Mouse (Mus musculus): Measurements from ENCODE around the gene F7. TPM values are rescaled to one million over a fixed set of nuclear protein-coding genes. Genes with fewer than 3 reads are reported as not detected.

F7 gene
- polyA plus RNA-seq, 1 experiment from 2014 or later = not detected

DNA sequence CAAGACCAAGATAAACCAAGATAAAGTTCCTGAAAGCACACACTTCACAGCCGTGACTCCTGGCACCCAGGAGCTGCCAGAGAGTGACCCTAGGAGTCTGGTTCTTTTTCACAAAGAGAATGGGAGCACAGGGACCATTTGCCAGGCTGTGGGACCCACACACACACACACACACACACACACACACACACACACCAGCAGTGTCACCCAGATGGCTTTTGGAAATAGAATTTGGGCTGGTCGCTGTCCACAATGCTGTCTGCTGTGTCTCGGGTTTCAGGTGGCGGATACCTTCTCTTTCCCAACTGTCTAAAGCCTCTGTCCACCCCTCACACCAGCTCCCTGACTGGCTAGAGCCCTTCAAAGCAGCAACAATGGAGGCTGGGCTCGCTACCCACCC lies 31.4 kb upstream of the F7 start:
- H3K4me1 ChIP-seq = peaks cover 8% of the 10 kb centered on the region; the same call in 1 of the 2 replicates
- no peaks in the 10 kb centered on the region for H3K9me3 ChIP-seq (replicated peaks)
- H3K9ac ChIP-seq = no peak overlapping the region
- H3K27me3 ChIP-seq = no peaks in the 10 kb centered on the region
- H3K4me3 ChIP-seq = no peak overlapping the region
- H3K27ac ChIP-seq = no peak overlapping the region
- peaks cover 69% of the 10 kb centered on the region for H3K36me3 ChIP-seq
- 85% methylated on average over 5 of the region's 5 CpGs for WGBS
- H3K4me2 ChIP-seq (replicated peaks) = no peak overlapping the region
- no peak for ATAC-seq (ENCODE audit: low FRiP score)

- Histone ChIP-seq H3K4me2 (replicated peaks) (no peak overlapping the region), H3K27ac (no peak overlapping the region), H3K4me1 (peaks cover 8% of the 10 kb centered on the region; the same call in 1 of the 2 replicates), H3K27me3 (no peaks in the 10 kb centered on the region), H3K4me3 (no peak overlapping the region), H3K9me3 (replicated peaks) (no peaks in the 10 kb centered on the region), H3K9ac (no peak overlapping the region), H3K36me3 (peaks cover 71% of the 10 kb centered on the region)
- ATAC-seq (ENCODE audit: low FRiP score) = no peak
- WGBS = 74% methylated on average over 5 of the region's 5 CpGs
These were observed 30.4 kb upstream of the F7 start for GRCm38 (mm10) chr8:12995481-12995880.

DNA sequence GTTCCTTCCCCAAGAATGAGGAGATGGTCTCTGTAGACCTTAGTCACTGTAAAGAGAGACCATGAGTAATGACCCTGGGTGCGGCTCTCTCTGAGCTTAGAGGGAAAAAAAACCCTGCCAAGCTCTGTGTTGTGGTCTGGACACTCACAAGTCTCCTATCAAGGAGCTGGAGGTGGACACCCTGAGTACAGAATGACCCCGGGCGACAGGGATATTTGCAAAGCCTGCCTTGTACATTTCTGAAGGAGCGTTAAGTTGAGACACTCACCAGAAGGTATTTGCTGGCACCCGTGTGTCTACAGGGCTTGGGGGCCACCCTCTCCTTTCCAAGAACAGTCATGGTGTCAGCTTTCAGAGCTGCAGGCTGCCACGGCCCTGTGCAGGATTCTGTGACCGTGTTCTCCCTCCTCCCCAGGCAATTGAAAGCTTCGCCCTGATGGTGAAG lies 29.0 kb upstream of the F7 start:
- peaks cover 74% of the 10 kb centered on the region for H3K36me3 ChIP-seq
- no peak overlapping the region for H3K4me3 ChIP-seq
- H3K4me2 ChIP-seq (replicated peaks) = no peak overlapping the region
- H3K27ac ChIP-seq = no peak overlapping the region
- WGBS = 62% methylated on average over 8 of the region's 8 CpGs
- H3K27me3 ChIP-seq = no peaks in the 10 kb centered on the region
- H3K9me3 ChIP-seq (replicated peaks) = no peaks in the 10 kb centered on the region
- no peak overlapping the region for H3K9ac ChIP-seq
- peaks cover 8% of the 10 kb centered on the region; the same call in 1 of the 2 replicates for H3K4me1 ChIP-seq
- no peak for ATAC-seq (ENCODE audit: low FRiP score)

DNA sequence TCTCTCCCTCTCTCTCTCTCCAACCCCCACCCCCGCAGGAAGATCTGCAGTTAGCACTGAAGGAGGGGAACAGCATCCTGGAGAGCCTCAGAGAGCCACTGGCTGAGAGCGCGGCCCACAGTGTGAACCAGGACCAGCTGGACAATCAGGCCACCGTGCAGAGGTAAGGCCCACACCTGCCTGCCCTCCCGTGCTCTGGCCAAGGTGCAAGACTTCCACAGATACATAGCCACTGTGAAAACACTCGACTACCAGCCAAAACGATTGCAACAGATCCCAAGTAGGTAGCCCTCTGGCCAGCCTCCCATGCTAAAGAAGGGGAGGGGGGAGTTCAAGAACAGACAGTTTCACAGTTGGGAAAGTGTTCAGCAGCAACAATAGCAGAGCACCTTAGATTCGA lies 27.5 kb upstream of the F7 start:
- no peak overlapping the region for H3K4me2 ChIP-seq (replicated peaks)
- H3K9ac ChIP-seq = no peak overlapping the region
- H3K4me3 ChIP-seq = no peak overlapping the region
- no peak overlapping the region for H3K27ac ChIP-seq
- peaks cover 88% of the 10 kb centered on the region for H3K36me3 ChIP-seq
- WGBS = 89% methylated on average over 8 of the region's 8 CpGs
- no peaks in the 10 kb centered on the region for H3K9me3 ChIP-seq (replicated peaks)
- ATAC-seq (ENCODE audit: low FRiP score) = no peak
- H3K4me1 ChIP-seq = peaks cover 8% of the 10 kb centered on the region; the same call in 1 of the 2 replicates
- H3K27me3 ChIP-seq = no peaks in the 10 kb centered on the region

GRCm38 (mm10) chr8:12999793-13000192 lies 26.0 kb upstream of the F7 start:
- H3K4me1 ChIP-seq = peaks cover 8% of the 10 kb centered on the region; the same call in 1 of the 2 replicates
- no peak overlapping the region for H3K4me3 ChIP-seq
- H3K9ac ChIP-seq = no peak overlapping the region
- H3K36me3 ChIP-seq = peaks cover 93% of the 10 kb centered on the region
- no peaks in the 10 kb centered on the region for H3K9me3 ChIP-seq (replicated peaks)
- no peak for ATAC-seq (ENCODE audit: low FRiP score)
- WGBS = 89% methylated on average over 9 of the region's 9 CpGs
- H3K4me2 ChIP-seq (replicated peaks) = no peak overlapping the region
- no peaks in the 10 kb centered on the region for H3K27me3 ChIP-seq
- H3K27ac ChIP-seq = no peak overlapping the region

GRCm38 (mm10) chr8:13007458-13007857 lies 18.4 kb upstream of the F7 start:
- ATAC-seq (ENCODE audit: low FRiP score) = no peak
- Histone ChIP-seq H3K9me3 (replicated peaks) (no peaks in the 10 kb centered on the region), H3K4me1 (no peaks in the 10 kb centered on the region), H3K27me3 (no peaks in the 10 kb centered on the region), H3K4me2 (replicated peaks) (no peak overlapping the region), H3K36me3 (peaks cover 94% of the 10 kb centered on the region), H3K4me3 (no peak overlapping the region), H3K27ac (no peak overlapping the region), H3K9ac (no peak overlapping the region)
- WGBS = 72% methylated on average over 4 of the region's 4 CpGs

GRCm38 (mm10) chr8:13010313-13010712 lies 15.5 kb upstream of the F7 start:
- Histone ChIP-seq H3K9me3 (replicated peaks) (no peaks in the 10 kb centered on the region), H3K4me1 (no peaks in the 10 kb centered on the region), H3K4me2 (replicated peaks) (no peak overlapping the region), H3K9ac (no peak overlapping the region), H3K27me3 (no peaks in the 10 kb centered on the region), H3K27ac (no peak overlapping the region), H3K4me3 (no peak overlapping the region), H3K36me3 (peaks cover 94% of the 10 kb centered on the region)
- no peak for ATAC-seq (ENCODE audit: low FRiP score)
- WGBS = 58% methylated on average over 4 of the region's 4 CpGs

DNA sequence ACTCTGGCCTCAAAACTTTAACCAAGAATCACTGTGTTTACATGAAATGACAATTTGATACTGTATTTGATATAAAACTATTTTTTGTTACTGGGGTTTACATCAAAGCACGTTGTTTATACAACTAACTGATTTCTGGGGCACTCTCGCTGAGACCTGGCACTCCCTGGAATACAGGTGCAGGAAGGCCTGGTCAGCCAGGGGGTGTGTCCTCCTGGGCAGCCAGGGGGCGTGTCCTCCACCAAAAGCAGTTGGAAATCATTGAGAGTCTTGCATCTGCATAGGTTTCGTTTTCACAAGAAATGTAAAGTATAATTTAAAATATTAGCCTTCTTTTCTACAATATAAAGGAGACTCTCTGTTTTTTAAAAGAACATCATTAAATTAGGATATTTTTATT lies 6.3 kb upstream of the F7 start:
- Histone ChIP-seq H3K36me3 (peaks cover 60% of the 10 kb centered on the region), H3K9me3 (replicated peaks) (no peaks in the 10 kb centered on the region)
- WGBS = 66% methylated on average over 4 of the region's 4 CpGs

GRCm38 (mm10) chr8:13021830-13022229 lies 4.0 kb upstream of the F7 start:
- WGBS = 96% methylated on average over 8 of the region's 8 CpGs
- H3K4me1 ChIP-seq = peaks cover 2% of the 10 kb centered on the region; the same call in 1 of the 2 replicates
- no peak for ATAC-seq (ENCODE audit: low FRiP score)
- no peak overlapping the region for H3K4me3 ChIP-seq
- H3K27me3 ChIP-seq = no peaks in the 10 kb centered on the region
- no peak overlapping the region for H3K27ac ChIP-seq
- H3K9me3 ChIP-seq (replicated peaks) = no peaks in the 10 kb centered on the region
- no peak overlapping the region for H3K9ac ChIP-seq
- H3K4me2 ChIP-seq (replicated peaks) = no peak overlapping the region
- peaks cover 38% of the 10 kb centered on the region for H3K36me3 ChIP-seq

More for the DNA sequence above, 6.3 kb upstream of the F7 start:
- Histone ChIP-seq H3K4me2 (replicated peaks) (no peak overlapping the region), H3K9ac (no peak overlapping the region), H3K4me3 (no peak overlapping the region), H3K4me1 (no peaks in the 10 kb centered on the region), H3K27ac (no peak overlapping the region), H3K27me3 (no peaks in the 10 kb centered on the region)
- no peak for ATAC-seq (ENCODE audit: low FRiP score)

- Histone ChIP-seq H3K9ac (no peak overlapping the region), H3K4me2 (replicated peaks) (no peak overlapping the region), H3K9me3 (replicated peaks) (no peaks in the 10 kb centered on the region), H3K4me1 (peaks cover 2% of the 10 kb centered on the region; the same call in 1 of the 2 replicates), H3K36me3 (no peaks in the 10 kb centered on the region), H3K27me3 (no peaks in the 10 kb centered on the region), H3K4me3 (no peak overlapping the region), H3K27ac (no peak overlapping the region)
- 89% methylated on average over 5 of the region's 5 CpGs for WGBS
- no peak for ATAC-seq (ENCODE audit: low FRiP score)
These were observed 1.8 kb downstream of the F7 start for GRCm38 (mm10) chr8:13027615-13028014.

DNA sequence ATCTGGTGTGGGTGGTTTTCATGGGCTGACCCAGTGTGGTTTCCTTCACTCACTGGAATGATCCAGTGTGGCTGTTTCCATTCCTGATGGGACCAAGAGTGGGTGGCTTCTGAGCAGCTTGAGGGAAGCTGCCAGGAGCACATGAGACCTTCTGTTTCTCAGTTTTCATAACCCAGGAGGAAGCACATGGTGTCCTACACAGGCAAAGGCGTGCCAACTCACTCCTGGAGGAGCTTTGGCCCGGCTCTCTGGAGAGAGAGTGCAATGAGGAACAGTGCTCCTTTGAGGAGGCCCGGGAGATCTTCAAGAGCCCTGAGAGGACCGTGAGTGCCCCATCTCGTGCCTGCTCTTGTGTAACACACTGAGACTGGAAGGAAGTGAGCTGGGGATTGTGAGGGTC lies 2.6 kb downstream of the F7 start:
- WGBS = 74% methylated on average over 5 of the region's 5 CpGs
- ATAC-seq (ENCODE audit: low FRiP score) = no peak
- no peaks in the 10 kb centered on the region for H3K27me3 ChIP-seq
- no peak overlapping the region for H3K9ac ChIP-seq
- no peak overlapping the region; the same call in 1 of the 2 replicates for H3K27ac ChIP-seq
- H3K4me3 ChIP-seq = no peak overlapping the region
- no peaks in the 10 kb centered on the region for H3K36me3 ChIP-seq
- H3K9me3 ChIP-seq (replicated peaks) = no peaks in the 10 kb centered on the region
- peaks cover 2% of the 10 kb centered on the region; the same call in 1 of the 2 replicates for H3K4me1 ChIP-seq
- H3K4me2 ChIP-seq (replicated peaks) = no peak overlapping the region

GRCm38 (mm10) chr8:13036346-13036812 lies 10.5 kb downstream of the F7 start:
- H3K36me3 ChIP-seq = no peaks in the 10 kb centered on the region
- no peaks in the 10 kb centered on the region; the same call in 1 of the 2 replicates for H3K27me3 ChIP-seq
- H3K4me3 ChIP-seq = no peak overlapping the region
- H3K27ac ChIP-seq = no peak overlapping the region
- H3K9ac ChIP-seq = no peak overlapping the region
- no peak overlapping the region for H3K4me2 ChIP-seq (replicated peaks)
- WGBS = 91% methylated on average over 10 of the region's 10 CpGs
- no peak for ATAC-seq (ENCODE audit: low FRiP score)
- H3K9me3 ChIP-seq (replicated peaks) = no peaks in the 10 kb centered on the region
- H3K4me1 ChIP-seq = no peaks in the 10 kb centered on the region; the same call in 1 of the 2 replicates

- H3K36me3 ChIP-seq = no peaks in the 10 kb centered on the region
- ATAC-seq (ENCODE audit: low FRiP score) = no peak
- no peak within 1 kb of the TSS for H3K9ac ChIP-seq
- H3K4me3 ChIP-seq = no peak within 1 kb of the TSS
- H3K4me1 ChIP-seq = no peaks in the 10 kb centered on the region; the same call in 1 of the 2 replicates
- no peak within 1 kb of the TSS for H3K27ac ChIP-seq
- no peak within 1 kb of the TSS for H3K4me2 ChIP-seq (replicated peaks)
- 79% methylated on average over 7 of the region's 7 CpGs for WGBS
- no peaks in the 10 kb centered on the region; the same call in 1 of the 2 replicates for H3K27me3 ChIP-seq
- no peaks in the 10 kb centered on the region for H3K9me3 ChIP-seq (replicated peaks)
These were observed 11.2 kb downstream of the F7 start, which contains the start of gene F10 for GRCm38 (mm10) chr8:13037015-13037414. Gene F10 (plus strand): TSS chr8:13037308.

Measured in hindbrain, embryonic 12.5 days (tissue).